Mouse (Mus musculus): ENCODE measurements around the gene Csnk2a2. TPM values are rescaled to one million over a fixed set of nuclear protein-coding genes. Genes with fewer than 3 reads are reported as not detected.

Csnk2a2 gene
- polyA plus RNA-seq, 1 experiment: 51.9 TPM

DNA sequence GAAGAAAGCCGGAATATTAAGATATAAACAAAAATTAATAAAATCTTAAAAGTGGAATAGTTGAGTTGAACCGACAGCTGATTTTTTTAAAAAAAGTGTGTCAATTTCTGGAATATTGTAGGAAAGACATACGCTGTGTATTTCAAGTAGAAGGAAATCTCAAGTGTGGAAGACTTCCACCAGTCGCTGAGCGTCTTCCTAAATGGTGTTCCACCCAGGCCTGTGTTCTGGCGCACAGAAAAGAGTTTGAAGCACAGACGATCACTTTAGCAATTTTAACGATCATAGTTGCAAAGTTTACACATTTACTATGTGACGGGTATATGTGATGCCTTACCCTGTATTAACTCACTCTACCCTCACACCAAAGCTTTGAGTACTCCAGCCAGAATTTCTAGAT is 54.4 kb downstream of the Csnk2a2 start:
- Histone ChIP-seq H3K79me2 (ENCODE audit: control insufficient read depth, insufficient read depth) (peaks cover 34% of the 10 kb centered on the region), H3K4me3 (no peak overlapping the region), H3K27me3 (ENCODE audit: control insufficient read depth, insufficient read depth, insufficient read length) (no peaks in the 10 kb centered on the region), H3ac (ENCODE audit: control insufficient read depth, insufficient read length) (no peak overlapping the region), H3K4me2 (ENCODE audit: low read depth) (no peak overlapping the region), H3K36me3 (ENCODE audit: control insufficient read depth, insufficient read depth) (no peaks in the 10 kb centered on the region)
- TF ChIP-seq TCF3 (IDR thresholded peaks at IDR 0.05; ENCODE audit: insufficient read length, low read depth) (no peak), REST (IDR thresholded peaks at IDR 0.05; ENCODE audit: insufficient read depth, insufficient read length) (no peak), MYOG (IDR thresholded peaks at IDR 0.05; ENCODE audit: control insufficient read depth in 1 of 3, insufficient read depth in 1 of 3, insufficient read length in 2 of 3, low read depth in 2 of 3) (no peak)

DNA sequence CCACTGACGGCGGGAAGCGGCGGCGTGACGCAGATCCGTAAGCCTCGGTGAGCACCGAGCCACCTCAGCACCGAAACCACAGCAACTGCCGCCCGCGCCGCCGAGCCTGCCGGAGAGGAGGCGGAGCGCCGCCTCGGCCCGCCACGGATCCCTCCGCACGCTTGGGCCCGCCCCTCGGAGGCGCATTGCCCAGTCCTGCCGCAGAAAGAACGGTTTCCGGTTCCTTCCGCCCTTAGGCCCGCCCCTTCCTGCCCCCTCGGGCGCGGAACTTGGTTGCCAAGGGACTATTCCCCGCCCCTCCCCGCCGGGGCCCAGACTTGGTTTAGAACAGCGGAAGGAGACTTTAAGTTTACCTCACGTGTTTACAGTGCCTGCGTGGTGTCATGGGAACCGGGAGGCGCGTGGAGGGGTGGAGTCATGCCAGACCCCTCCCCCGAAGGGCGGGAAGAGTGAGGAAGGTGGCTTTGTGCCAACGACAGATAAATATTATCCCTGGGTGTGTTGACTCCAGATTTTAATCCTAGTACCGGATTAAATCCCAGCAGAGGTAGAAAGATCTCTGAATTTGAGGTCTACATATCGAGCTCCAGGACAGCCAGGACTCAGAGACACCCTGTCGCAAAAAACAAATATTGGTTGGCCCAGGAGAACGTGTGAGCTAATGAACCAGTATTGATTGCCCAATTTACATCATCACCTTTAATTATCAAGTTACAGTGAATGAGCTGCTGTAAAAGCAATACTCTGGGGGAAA is 55.0 kb downstream of the Csnk2a2 start, which contains the start of gene Cfap20:
TSS of gene Cfap20 (minus strand) at position 184 of the 754 bp plus-strand sequence.
- Histone ChIP-seq H3K36me3 (ENCODE audit: control insufficient read depth, insufficient read depth) (no peaks in the 10 kb centered on the region), H3ac (ENCODE audit: control insufficient read depth, insufficient read length) (peak within 1 kb of the TSS; percentile 61), H3K4me3 (peak within 1 kb of the TSS; percentile 79), H3K79me2 (ENCODE audit: control insufficient read depth, insufficient read depth) (peaks cover 38% of the 10 kb centered on the region), H3K4me2 (ENCODE audit: low read depth) (peak within 1 kb of the TSS; percentile 93), H3K27me3 (ENCODE audit: control insufficient read depth, insufficient read depth, insufficient read length) (no peaks in the 10 kb centered on the region)
- peak in 2 of 3 experiments; percentile 22 to 38 for TF ChIP-seq MYOD1 (IDR thresholded peaks at IDR 0.05; ENCODE audit: control insufficient read depth in 1 of 3, insufficient read length in 2 of 3, low read depth in 2 of 3)
- peak; percentile 97 for TF ChIP-seq POLR2AphosphoS2 (IDR thresholded peaks at IDR 0.05; ENCODE audit: insufficient read length, low read depth)
- peak; percentile 73 for TF ChIP-seq USF1 (IDR thresholded peaks at IDR 0.05; ENCODE audit: low read depth)
- peak; percentile 99 for TF ChIP-seq POLR2A (IDR thresholded peaks at IDR 0.05; ENCODE audit: insufficient read length, low read depth)
- TF ChIP-seq REST (IDR thresholded peaks at IDR 0.05; ENCODE audit: insufficient read depth, insufficient read length): no peak
- peak; percentile 64 for TF ChIP-seq SRF (IDR thresholded peaks at IDR 0.05; ENCODE audit: control insufficient read depth, insufficient read length, low read depth)
- TF ChIP-seq CEBPB (IDR thresholded peaks at IDR 0.05; ENCODE audit: insufficient read depth, poor library complexity, severe bottlenecking): no peak
- TF ChIP-seq E2F4 (IDR thresholded peaks at IDR 0.05; ENCODE audit: insufficient read depth): no peak
- TF ChIP-seq MYOG (IDR thresholded peaks at IDR 0.05; ENCODE audit: control insufficient read depth in 1 of 3, insufficient read depth in 1 of 3, insufficient read length in 2 of 3, low read depth in 2 of 3): peak in 2 of 3 experiments; percentile 25 to 42
- TF ChIP-seq TCF12 (IDR thresholded peaks at IDR 0.05; ENCODE audit: insufficient read depth, poor library complexity, severe bottlenecking): no peak
- peak; percentile 57 for TF ChIP-seq MAX (IDR thresholded peaks at IDR 0.05; ENCODE audit: low read depth)
- TF ChIP-seq TCF3 (IDR thresholded peaks at IDR 0.05; ENCODE audit: insufficient read length, low read depth): no peak

DNA sequence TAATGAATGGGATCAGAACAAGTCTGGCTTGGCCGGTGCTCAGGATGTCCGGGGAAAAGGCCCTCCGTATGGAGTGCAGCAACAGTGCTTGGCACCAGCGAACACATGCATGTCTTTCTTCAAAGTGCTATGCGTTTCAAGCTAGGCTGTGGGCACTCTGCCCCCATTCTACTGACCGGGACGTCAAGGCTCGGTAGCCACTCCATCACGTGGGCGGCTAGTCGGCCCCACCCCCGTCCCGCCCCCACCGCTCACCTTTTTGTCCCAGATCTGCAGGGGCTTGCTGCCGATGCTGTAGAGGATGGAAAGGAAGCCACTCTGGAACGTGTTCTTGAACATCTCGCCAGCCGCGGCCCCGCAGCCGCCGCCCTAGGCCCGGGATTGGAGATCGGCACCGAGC is 55.6 kb downstream of the Csnk2a2 start:
- H3K27me3 ChIP-seq (ENCODE audit: control insufficient read depth, insufficient read depth, insufficient read length): no peaks in the 10 kb centered on the region
- peak overlapping the region; percentile 61 for H3ac ChIP-seq (ENCODE audit: control insufficient read depth, insufficient read length)
- H3K36me3 ChIP-seq (ENCODE audit: control insufficient read depth, insufficient read depth): no peaks in the 10 kb centered on the region
- TF ChIP-seq POLR2AphosphoS2 (IDR thresholded peaks at IDR 0.05; ENCODE audit: insufficient read length, low read depth) (no peak), USF1 (IDR thresholded peaks at IDR 0.05; ENCODE audit: low read depth) (no peak), TCF12 (IDR thresholded peaks at IDR 0.05; ENCODE audit: insufficient read depth, poor library complexity, severe bottlenecking) (no peak), TCF3 (IDR thresholded peaks at IDR 0.05; ENCODE audit: insufficient read length, low read depth) (no peak), MYOG (IDR thresholded peaks at IDR 0.05; ENCODE audit: control insufficient read depth in 1 of 3, insufficient read depth in 1 of 3, insufficient read length in 2 of 3, low read depth in 2 of 3) (no peak), REST (IDR thresholded peaks at IDR 0.05; ENCODE audit: insufficient read depth, insufficient read length) (no peak), SRF (IDR thresholded peaks at IDR 0.05; ENCODE audit: control insufficient read depth, insufficient read length, low read depth) (no peak), E2F4 (IDR thresholded peaks at IDR 0.05; ENCODE audit: insufficient read depth) (no peak), CEBPB (IDR thresholded peaks at IDR 0.05; ENCODE audit: insufficient read depth, poor library complexity, severe bottlenecking) (no peak), MAX (IDR thresholded peaks at IDR 0.05; ENCODE audit: low read depth) (no peak), MYOD1 (IDR thresholded peaks at IDR 0.05; ENCODE audit: control insufficient read depth in 1 of 3, insufficient read length in 2 of 3, low read depth in 2 of 3) (no peak), POLR2A (IDR thresholded peaks at IDR 0.05; ENCODE audit: insufficient read length, low read depth) (no peak)
- peak overlapping the region; percentile 93 for H3K4me2 ChIP-seq (ENCODE audit: low read depth)
- peaks cover 44% of the 10 kb centered on the region for H3K79me2 ChIP-seq (ENCODE audit: control insufficient read depth, insufficient read depth)
- H3K4me3 ChIP-seq: peak overlapping the region; percentile 79

DNA sequence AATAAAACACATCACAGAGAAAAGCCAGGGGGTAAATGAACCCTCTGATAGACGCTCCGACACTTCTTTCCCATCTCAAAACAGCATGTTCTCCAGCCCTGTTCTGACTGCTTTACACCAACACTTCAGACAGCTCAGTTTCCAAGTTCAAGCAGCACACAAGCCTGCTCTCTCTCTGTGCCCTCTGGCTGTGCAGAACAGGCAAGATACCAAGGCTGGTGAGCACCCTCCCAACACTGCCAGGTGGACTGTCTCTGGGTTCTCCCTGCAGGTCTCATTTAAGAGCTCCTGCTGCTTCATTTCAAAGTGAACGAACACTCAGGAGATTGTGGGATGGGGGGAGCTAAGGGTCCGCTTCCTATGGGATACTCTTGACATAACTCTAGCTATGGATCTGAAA is 56.7 kb downstream of the Csnk2a2 start:
- Histone ChIP-seq H3K36me3 (ENCODE audit: control insufficient read depth, insufficient read depth) (no peaks in the 10 kb centered on the region), H3K27me3 (ENCODE audit: control insufficient read depth, insufficient read depth, insufficient read length) (no peaks in the 10 kb centered on the region), H3K4me3 (peak overlapping the region; percentile 79), H3K4me2 (ENCODE audit: low read depth) (peak overlapping the region; percentile 93), H3ac (ENCODE audit: control insufficient read depth, insufficient read length) (peak overlapping the region; percentile 61), H3K79me2 (ENCODE audit: control insufficient read depth, insufficient read depth) (peaks cover 55% of the 10 kb centered on the region)
- no peak for TF ChIP-seq E2F4 (IDR thresholded peaks at IDR 0.05; ENCODE audit: insufficient read depth)
- TF ChIP-seq TCF12 (IDR thresholded peaks at IDR 0.05; ENCODE audit: insufficient read depth, poor library complexity, severe bottlenecking): no peak
- no peak for TF ChIP-seq USF1 (IDR thresholded peaks at IDR 0.05; ENCODE audit: low read depth)
- no peak for TF ChIP-seq POLR2AphosphoS2 (IDR thresholded peaks at IDR 0.05; ENCODE audit: insufficient read length, low read depth)
- no peak for TF ChIP-seq SRF (IDR thresholded peaks at IDR 0.05; ENCODE audit: control insufficient read depth, insufficient read length, low read depth)
- no peak for TF ChIP-seq MYOG (IDR thresholded peaks at IDR 0.05; ENCODE audit: control insufficient read depth in 1 of 3, insufficient read depth in 1 of 3, insufficient read length in 2 of 3, low read depth in 2 of 3)
- TF ChIP-seq TCF3 (IDR thresholded peaks at IDR 0.05; ENCODE audit: insufficient read length, low read depth): no peak
- TF ChIP-seq MAX (IDR thresholded peaks at IDR 0.05; ENCODE audit: low read depth): no peak
- TF ChIP-seq MYOD1 (IDR thresholded peaks at IDR 0.05; ENCODE audit: control insufficient read depth in 1 of 3, insufficient read length in 2 of 3, low read depth in 2 of 3): no peak
- TF ChIP-seq CEBPB (IDR thresholded peaks at IDR 0.05; ENCODE audit: insufficient read depth, poor library complexity, severe bottlenecking): no peak
- no peak for TF ChIP-seq REST (IDR thresholded peaks at IDR 0.05; ENCODE audit: insufficient read depth, insufficient read length)
- no peak for TF ChIP-seq POLR2A (IDR thresholded peaks at IDR 0.05; ENCODE audit: insufficient read length, low read depth)

Measured in myocyte (in vitro differentiated cells).